Mouse (Mus musculus) brain, adult 2 months (tissue): ENCODE data around the gene Prkacb.
A peak's percentile ranks its signal among the peaks of the same experiment; 100 is the strongest.

Experiments used
- DNase-seq: peaks from one replicate; pipeline ENCODE4 v3.0.0; 2011; ENCODE audit warnings: low read depth, low spot score

The Prkacb gene

GRCm38 (mm10) chr3:146812901-146813393 lies at the start of gene Prkacb:
Gene Prkacb (minus strand): TSS chr3:146812990.
- peak; percentile 95 for DNase-seq

DNA sequence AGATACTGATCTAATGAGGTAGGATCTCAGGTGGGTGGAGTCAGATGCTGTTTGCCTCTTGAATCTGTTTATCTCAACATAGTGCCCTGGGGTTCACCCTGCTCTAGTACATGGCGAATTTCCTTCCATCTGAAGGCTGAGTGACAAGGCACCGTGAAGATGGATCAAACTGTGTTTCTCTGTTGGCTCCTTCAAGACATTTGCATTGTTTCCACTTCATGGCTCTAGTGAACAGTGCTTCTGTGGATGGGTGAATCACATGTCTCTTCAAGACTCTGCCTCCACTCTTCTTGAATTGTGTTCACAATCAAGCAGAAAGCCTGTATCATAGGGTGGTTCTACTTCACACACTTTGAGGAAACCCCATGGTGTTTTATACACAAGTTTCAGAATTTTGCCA lies 47.5 kb upstream of the Prkacb start:
- DNase-seq: no peak

- peak; percentile 78 for DNase-seq
Measured at GRCm38 (mm10) chr3:146857373-146857772, 44.6 kb upstream of the Prkacb start.

DNA sequence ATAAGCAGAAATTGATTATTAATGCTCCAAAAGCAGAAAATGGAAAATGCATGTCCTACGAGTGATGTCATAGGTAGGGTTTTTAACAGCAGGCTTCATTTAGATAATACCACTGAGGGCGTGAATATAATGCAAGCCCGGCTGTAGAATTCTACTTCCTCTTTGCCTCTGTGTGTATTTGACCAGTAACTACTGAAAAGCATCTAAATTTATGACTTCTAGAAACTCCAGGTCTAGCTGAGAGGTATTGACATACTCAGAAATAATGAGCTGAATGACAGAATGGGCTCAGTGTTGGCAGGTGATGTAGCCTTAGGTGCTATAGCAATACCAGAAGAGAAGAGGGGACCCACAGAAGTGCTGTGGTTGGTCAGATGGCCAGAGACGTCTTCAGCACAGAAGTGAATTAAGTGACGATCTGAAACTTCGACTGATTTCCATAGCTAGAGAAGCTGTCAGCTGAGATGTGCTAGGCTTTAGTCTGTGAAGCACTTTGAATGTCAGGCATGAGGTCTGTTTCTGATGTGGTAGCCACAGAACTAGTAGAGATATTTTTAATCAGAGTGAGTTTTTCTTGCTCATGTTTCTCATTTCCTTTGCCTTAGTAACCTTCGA lies 41.8 kb upstream of the Prkacb start:
- no peak for DNase-seq

GRCm38 (mm10) chr3:146851966-146852891 lies 39.4 kb upstream of the Prkacb start, which contains the start of gene Ttll7:
Gene Ttll7 (plus strand): TSS chr3:146852367.
- DNase-seq: peak; percentile 97

- DNase-seq: no peak
Measured at GRCm38 (mm10) chr3:146849360-146849759, 36.6 kb upstream of the Prkacb start.

DNA sequence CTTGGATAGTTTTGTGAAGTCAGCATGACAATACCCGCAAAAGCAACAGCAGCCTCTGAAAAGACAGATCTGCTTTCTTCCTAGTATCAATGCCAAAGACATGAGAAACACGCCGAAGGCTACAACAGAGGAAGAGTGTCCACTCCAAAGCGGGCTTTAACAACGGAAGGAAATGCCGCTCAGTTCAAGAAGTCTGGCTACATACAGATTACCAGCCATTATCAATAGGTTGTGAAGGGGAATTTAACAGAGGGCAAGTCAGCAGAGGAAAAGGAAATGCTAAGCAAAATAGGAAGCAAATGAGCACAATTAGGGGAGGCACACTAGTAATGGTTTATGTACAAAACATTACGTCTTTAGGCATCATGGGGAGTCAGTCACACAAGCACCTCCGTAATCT lies 35.3 kb upstream of the Prkacb start:
- DNase-seq: no peak

DNA sequence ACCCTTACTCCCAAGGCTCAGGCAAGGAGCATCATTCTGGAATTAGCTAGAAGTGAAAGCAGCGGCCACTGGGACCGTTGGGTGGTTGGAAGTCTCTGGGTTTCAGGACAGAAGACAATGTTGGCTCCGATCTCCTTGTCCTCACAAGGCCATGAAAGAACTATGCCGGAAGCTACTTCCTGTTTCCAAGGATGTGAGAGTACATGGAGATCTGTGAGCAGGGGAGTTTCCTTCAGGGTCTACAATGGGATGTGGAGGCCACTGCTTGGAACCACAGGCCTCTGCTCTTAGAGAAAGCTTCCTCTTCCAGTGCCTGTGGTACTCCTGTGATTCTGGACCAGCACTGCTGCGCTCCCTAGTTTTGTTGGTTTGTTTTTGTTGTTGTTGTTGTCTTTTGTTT lies 33.4 kb upstream of the Prkacb start:
- no peak for DNase-seq

- DNase-seq: no peak
Measured at GRCm38 (mm10) chr3:146843470-146843869, 30.7 kb upstream of the Prkacb start.

DNA sequence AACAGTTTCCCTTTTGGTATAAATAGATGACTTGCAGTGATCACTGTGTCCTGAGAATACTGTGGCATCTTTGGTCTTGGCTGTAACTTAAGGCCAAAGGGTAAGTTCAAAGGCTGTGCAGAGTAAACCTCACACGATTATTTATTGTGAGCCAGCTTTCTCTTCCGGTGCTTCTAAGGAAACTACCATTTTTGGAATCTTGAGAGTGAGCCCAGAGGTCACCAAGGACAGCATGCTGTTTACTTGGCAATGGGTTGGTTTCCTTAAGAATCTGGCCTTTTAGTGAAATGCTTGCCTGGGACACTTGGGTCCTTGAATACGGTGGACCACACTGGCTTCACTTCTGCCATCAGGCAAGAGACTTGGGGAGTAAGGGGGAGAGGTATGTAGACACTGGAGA lies 30.0 kb upstream of the Prkacb start:
- no peak for DNase-seq

DNA sequence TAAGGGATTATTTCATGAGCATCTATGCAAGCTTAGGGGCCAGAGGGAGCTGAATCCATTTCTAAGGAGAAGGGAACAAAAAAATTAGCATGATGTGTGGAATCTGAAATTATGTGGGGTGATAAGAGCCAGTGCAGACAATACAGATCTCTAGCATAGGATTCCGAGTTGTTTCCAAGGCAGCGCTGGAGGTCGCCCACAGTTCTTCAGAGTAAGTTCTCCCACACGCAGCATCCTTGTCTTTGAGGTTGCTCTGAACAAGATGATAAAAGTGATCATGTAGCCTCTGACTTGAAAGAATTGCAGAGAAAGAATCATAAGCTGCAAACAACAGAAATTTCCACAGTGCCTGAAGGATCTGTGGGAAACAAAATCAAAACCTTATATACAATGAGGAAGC lies 7.9 kb upstream of the Prkacb start:
- DNase-seq: peak; percentile 59

- DNase-seq: peak; percentile 10
Measured at GRCm38 (mm10) chr3:146813624-146814023, 834 bp upstream of the Prkacb start.

GRCm38 (mm10) chr3:146812041-146812878 lies 530 bp downstream of the Prkacb start:
- peak; percentile 47 for DNase-seq

DNA sequence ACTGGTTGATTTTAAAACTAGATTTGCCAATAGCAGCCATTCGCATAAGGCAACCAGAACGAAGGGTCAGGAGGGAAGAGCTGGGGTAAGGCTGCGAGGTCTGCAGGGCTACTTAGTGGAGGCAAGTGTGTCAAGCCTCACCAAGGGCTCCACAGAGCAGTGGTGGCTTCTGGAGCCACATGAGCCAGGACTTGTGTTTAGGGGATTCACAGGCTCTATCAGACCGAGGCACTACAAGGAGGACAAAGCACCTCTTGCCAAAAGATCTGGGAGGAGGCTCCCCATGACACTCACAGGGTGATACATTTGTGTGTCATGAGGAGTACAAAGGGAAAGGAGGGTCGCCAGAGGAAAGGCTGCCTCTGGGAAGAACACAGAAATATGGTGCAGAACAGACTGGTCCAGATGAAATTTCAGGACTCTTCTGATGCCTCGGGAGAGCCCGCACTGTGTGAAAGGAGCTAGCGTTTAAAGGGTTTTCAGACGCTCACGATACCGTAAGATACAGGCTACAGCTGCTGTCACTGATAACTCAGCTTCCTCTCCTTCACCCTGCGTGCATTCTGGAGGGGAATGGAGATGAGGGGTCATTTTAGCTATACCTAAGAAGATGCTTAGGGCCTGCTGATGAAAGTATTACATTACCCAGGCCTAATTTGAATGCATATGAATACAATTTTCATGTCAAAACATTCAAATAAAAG lies 19.1 kb downstream of the Prkacb start:
- DNase-seq: no peak

DNA sequence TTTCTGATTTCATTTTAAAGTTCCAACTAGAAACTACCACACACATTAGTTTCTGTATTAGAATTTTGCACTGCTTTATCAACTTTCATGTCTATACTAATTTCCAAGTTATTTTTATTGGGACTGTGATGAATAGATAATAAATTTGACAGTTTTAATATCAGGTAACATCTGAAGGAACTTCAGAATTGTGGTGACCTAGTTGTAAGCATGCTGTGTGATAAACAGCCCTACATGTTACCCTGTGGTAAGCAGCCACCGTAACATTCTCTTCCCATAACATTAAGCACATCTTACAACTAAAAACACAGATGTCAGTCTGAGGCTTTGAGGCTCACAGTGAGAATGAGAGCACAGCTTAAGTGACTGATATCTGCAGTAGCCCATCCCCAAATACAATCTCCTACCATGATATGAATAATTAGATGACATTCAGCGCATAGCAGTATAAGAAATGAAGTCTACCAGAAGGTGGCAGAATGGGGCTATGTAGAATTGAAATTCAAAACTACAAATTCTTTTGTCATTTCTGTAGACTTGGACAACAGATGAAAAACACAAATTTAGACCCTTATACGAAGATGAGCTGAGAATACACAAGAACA lies 20.5 kb downstream of the Prkacb start:
- DNase-seq: peak; percentile 53

- DNase-seq: no peak
Measured at GRCm38 (mm10) chr3:146784233-146784632, 28.6 kb downstream of the Prkacb start.

DNA sequence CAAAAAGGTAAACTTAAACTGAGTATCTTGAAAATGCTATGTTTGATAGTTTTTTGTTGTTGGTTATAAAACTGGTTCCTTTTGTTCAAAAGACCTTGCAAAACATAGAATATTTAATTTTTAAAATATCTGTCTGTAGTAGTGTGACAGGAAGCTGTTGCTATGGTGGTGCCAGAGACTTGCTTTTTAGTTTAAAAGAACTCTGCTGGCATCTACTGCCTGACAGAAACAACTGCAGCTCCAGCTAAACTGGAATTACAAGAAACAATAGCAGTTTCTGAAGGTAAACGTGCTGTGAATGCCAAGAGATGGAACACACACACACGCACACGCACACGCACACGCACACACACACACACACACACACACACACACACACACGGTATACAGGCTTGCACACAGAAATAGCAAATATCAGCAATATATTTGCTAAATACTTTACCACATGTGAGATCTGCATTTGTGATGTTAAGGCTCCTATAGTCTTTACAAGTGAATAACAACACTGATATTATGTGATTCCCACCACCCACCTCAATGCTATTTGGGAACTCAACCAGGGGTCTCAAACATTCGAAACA lies 29.1 kb downstream of the Prkacb start:
- DNase-seq: peak; percentile 84

- DNase-seq: peak; percentile 64
Measured at GRCm38 (mm10) chr3:146782548-146782947, 30.2 kb downstream of the Prkacb start.

- no peak for DNase-seq
Measured at GRCm38 (mm10) chr3:146781131-146781530, 31.7 kb downstream of the Prkacb start.

DNA sequence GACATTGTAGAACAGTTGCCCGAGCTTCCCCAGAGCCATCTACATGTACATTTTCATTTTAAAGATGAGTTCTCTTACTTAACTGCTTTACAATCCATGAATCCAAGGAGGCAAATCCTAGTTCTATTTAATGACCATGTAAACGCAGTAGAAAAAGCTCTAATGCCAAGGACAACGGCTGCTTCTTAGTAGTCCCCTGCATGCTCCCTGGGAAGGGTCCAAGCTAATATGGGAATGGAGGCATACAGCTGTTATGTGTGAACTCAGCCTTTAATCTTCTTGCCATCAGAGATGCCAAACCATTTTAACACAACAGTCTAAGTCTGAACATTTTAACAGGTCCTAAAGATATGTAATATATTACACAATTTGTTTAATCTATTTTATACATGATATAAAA lies 32.5 kb downstream of the Prkacb start:
- DNase-seq: no peak
